Mouse (Mus musculus): ENCODE data around the gene Sfn. TPM values are rescaled to one million over a fixed set of nuclear protein-coding genes. Genes with fewer than 3 reads are reported as not detected.

The Sfn gene
- polyA plus RNA-seq, 1 experiment from 2014 or later: 6.8 TPM

- peak overlapping the region; percentile 21; the same call in 1 of the 2 replicates for H3K9ac ChIP-seq
- no peak overlapping the region for H3K27ac ChIP-seq
- H3K36me3 ChIP-seq (replicated peaks): peaks cover 18% of the 10 kb centered on the region
- H3K4me2 ChIP-seq: no peak overlapping the region
- H3K27me3 ChIP-seq: no peaks in the 10 kb centered on the region
- 92% methylated on average over 8 of the region's 8 CpGs for WGBS
- ATAC-seq (ENCODE audit: low FRiP score): no peak
- H3K4me3 ChIP-seq (replicated peaks): no peak overlapping the region
- H3K9me3 ChIP-seq: no peaks in the 10 kb centered on the region
- H3K4me1 ChIP-seq: peaks cover 28% of the 10 kb centered on the region
Measured at GRCm38 (mm10) chr4:133630326-133630920, 28.5 kb upstream of the Sfn start.

- H3K4me2 ChIP-seq: no peak overlapping the region
- H3K36me3 ChIP-seq (replicated peaks): peaks cover 29% of the 10 kb centered on the region
- no peak overlapping the region for H3K9ac ChIP-seq
- no peak for ATAC-seq (ENCODE audit: low FRiP score)
- no peak overlapping the region for H3K4me3 ChIP-seq (replicated peaks)
- no peak overlapping the region for H3K27ac ChIP-seq
- no peaks in the 10 kb centered on the region for H3K27me3 ChIP-seq
- peaks cover 28% of the 10 kb centered on the region for H3K4me1 ChIP-seq
- no peaks in the 10 kb centered on the region for H3K9me3 ChIP-seq
- 92% methylated on average over 7 of the region's 7 CpGs for WGBS
Measured at GRCm38 (mm10) chr4:133629191-133629590, 27.2 kb upstream of the Sfn start.

- Histone ChIP-seq H3K27me3 (no peaks in the 10 kb centered on the region), H3K4me1 (peaks cover 25% of the 10 kb centered on the region), H3K36me3 (replicated peaks) (peaks cover 30% of the 10 kb centered on the region), H3K9ac (no peak overlapping the region), H3K4me3 (replicated peaks) (no peak overlapping the region), H3K4me2 (no peak overlapping the region), H3K9me3 (no peaks in the 10 kb centered on the region), H3K27ac (no peak overlapping the region)
- 86% methylated on average over 2 of the region's 2 CpGs for WGBS
- no peak for ATAC-seq (ENCODE audit: low FRiP score)
Measured at GRCm38 (mm10) chr4:133628517-133628916, 26.5 kb upstream of the Sfn start.

- Histone ChIP-seq H3K27me3 (no peaks in the 10 kb centered on the region), H3K4me1 (peaks cover 16% of the 10 kb centered on the region), H3K27ac (peak overlapping the region; percentile 8; the same call in 1 of the 2 replicates), H3K4me3 (replicated peaks) (no peak overlapping the region), H3K9me3 (no peaks in the 10 kb centered on the region), H3K9ac (no peak overlapping the region), H3K36me3 (replicated peaks) (peaks cover 30% of the 10 kb centered on the region), H3K4me2 (no peak overlapping the region)
- no peak for ATAC-seq (ENCODE audit: low FRiP score)
- WGBS: 93% methylated on average over 14 of the region's 14 CpGs
Measured at GRCm38 (mm10) chr4:133627039-133627438, 25.1 kb upstream of the Sfn start.

GRCm38 (mm10) chr4:133626621-133627020 is 24.7 kb upstream of the Sfn start:
- H3K27ac ChIP-seq: peak overlapping the region; percentile 8; the same call in 1 of the 2 replicates
- no peaks in the 10 kb centered on the region for H3K9me3 ChIP-seq
- H3K9ac ChIP-seq: no peak overlapping the region
- WGBS: 84% methylated on average over 9 of the region's 9 CpGs
- H3K36me3 ChIP-seq (replicated peaks): peaks cover 30% of the 10 kb centered on the region
- no peaks in the 10 kb centered on the region for H3K27me3 ChIP-seq
- H3K4me1 ChIP-seq: peaks cover 12% of the 10 kb centered on the region
- H3K4me2 ChIP-seq: no peak overlapping the region
- no peak for ATAC-seq (ENCODE audit: low FRiP score)
- H3K4me3 ChIP-seq (replicated peaks): no peak overlapping the region

- Histone ChIP-seq H3K9ac (no peak overlapping the region), H3K9me3 (no peaks in the 10 kb centered on the region), H3K4me1 (peaks cover 8% of the 10 kb centered on the region), H3K27me3 (no peaks in the 10 kb centered on the region), H3K27ac (peak overlapping the region; percentile 20; the same call in 1 of the 2 replicates), H3K36me3 (replicated peaks) (peaks cover 31% of the 10 kb centered on the region), H3K4me3 (replicated peaks) (no peak overlapping the region), H3K4me2 (no peak overlapping the region)
- WGBS: 53% methylated on average over 5 of the region's 5 CpGs
- ATAC-seq (ENCODE audit: low FRiP score): no peak
Measured at GRCm38 (mm10) chr4:133626221-133626620, 24.3 kb upstream of the Sfn start.

- Histone ChIP-seq H3K4me2 (no peak overlapping the region), H3K9ac (no peak overlapping the region), H3K9me3 (no peaks in the 10 kb centered on the region), H3K27me3 (no peaks in the 10 kb centered on the region), H3K27ac (0 out of 2 replicates have a peak overlapping the region, but pooled peaks have one; percentile 20), H3K4me1 (0 out of 2 replicates have a peak, but pooled peaks cover 4% of the 10 kb centered on the region), H3K4me3 (replicated peaks) (no peak overlapping the region), H3K36me3 (replicated peaks) (peaks cover 34% of the 10 kb centered on the region)
- no peak for ATAC-seq (ENCODE audit: low FRiP score)
- WGBS: 69% methylated on average over 11 of the region's 11 CpGs
Measured at GRCm38 (mm10) chr4:133625621-133626071, 23.7 kb upstream of the Sfn start.

- no peak overlapping the region for H3K27ac ChIP-seq
- no peak for ATAC-seq (ENCODE audit: low FRiP score)
- no peak overlapping the region for H3K4me2 ChIP-seq
- H3K9ac ChIP-seq: no peak overlapping the region
- 95% methylated on average over 7 of the region's 7 CpGs for WGBS
- no peaks in the 10 kb centered on the region for H3K4me1 ChIP-seq
- H3K36me3 ChIP-seq (replicated peaks): peaks cover 40% of the 10 kb centered on the region
- H3K4me3 ChIP-seq (replicated peaks): no peak overlapping the region
- no peaks in the 10 kb centered on the region for H3K27me3 ChIP-seq
- H3K9me3 ChIP-seq: no peaks in the 10 kb centered on the region
Measured at GRCm38 (mm10) chr4:133624830-133625229, 22.9 kb upstream of the Sfn start.

- Histone ChIP-seq H3K36me3 (replicated peaks) (peaks cover 40% of the 10 kb centered on the region), H3K9me3 (no peaks in the 10 kb centered on the region)
- WGBS: 82% methylated on average over 11 of the region's 11 CpGs
Measured at GRCm38 (mm10) chr4:133622161-133622695, 20.3 kb upstream of the Sfn start.

GRCm38 (mm10) chr4:133620668-133621067 is 18.7 kb upstream of the Sfn start:
- H3K9ac ChIP-seq: no peak overlapping the region
- H3K4me3 ChIP-seq (replicated peaks): no peak overlapping the region
- no peak overlapping the region for H3K4me2 ChIP-seq
- H3K27ac ChIP-seq: no peak overlapping the region
- no peaks in the 10 kb centered on the region for H3K9me3 ChIP-seq
- peaks cover 28% of the 10 kb centered on the region for H3K36me3 ChIP-seq (replicated peaks)
- no peaks in the 10 kb centered on the region for H3K27me3 ChIP-seq
- ATAC-seq (ENCODE audit: low FRiP score): no peak
- 92% methylated on average over 8 of the region's 8 CpGs for WGBS
- H3K4me1 ChIP-seq: no peaks in the 10 kb centered on the region

More at GRCm38 (mm10) chr4:133622161-133622695, 20.3 kb upstream of the Sfn start:
- no peak for ATAC-seq (ENCODE audit: low FRiP score)
- Histone ChIP-seq H3K27me3 (no peaks in the 10 kb centered on the region), H3K9ac (no peak overlapping the region), H3K4me1 (no peaks in the 10 kb centered on the region), H3K27ac (no peak overlapping the region), H3K4me3 (replicated peaks) (no peak overlapping the region), H3K4me2 (no peak overlapping the region)

GRCm38 (mm10) chr4:133619473-133620136 is 17.6 kb upstream of the Sfn start:
- Histone ChIP-seq H3K36me3 (replicated peaks) (peaks cover 24% of the 10 kb centered on the region), H3K27me3 (no peaks in the 10 kb centered on the region), H3K4me1 (no peaks in the 10 kb centered on the region), H3K9me3 (no peaks in the 10 kb centered on the region), H3K9ac (no peak overlapping the region), H3K4me3 (replicated peaks) (no peak overlapping the region), H3K27ac (no peak overlapping the region), H3K4me2 (no peak overlapping the region)
- WGBS: 73% methylated on average over 4 of the region's 4 CpGs
- ATAC-seq (ENCODE audit: low FRiP score): no peak

- Histone ChIP-seq H3K4me1 (no peaks in the 10 kb centered on the region), H3K27me3 (no peaks in the 10 kb centered on the region), H3K4me2 (no peak overlapping the region), H3K4me3 (replicated peaks) (no peak overlapping the region), H3K36me3 (replicated peaks) (peaks cover 32% of the 10 kb centered on the region), H3K27ac (no peak overlapping the region), H3K9me3 (no peaks in the 10 kb centered on the region), H3K9ac (no peak overlapping the region)
- no peak for ATAC-seq (ENCODE audit: low FRiP score)
- 95% methylated on average over 11 of the region's 11 CpGs for WGBS
Measured at GRCm38 (mm10) chr4:133617936-133618335, 16.0 kb upstream of the Sfn start.

Data from forebrain, embryonic 12.5 days (tissue).